Mouse (Mus musculus) testis, postnatal 14 days (tissue): Measurements from ENCODE around the gene Neu4.
"Not testable (repeated sequence)": the region's sequence is repeated elsewhere in the genome, so short reads cannot be mapped to it uniquely, and the experiment has no call there.

Experiments
- DNase-seq: peaks from one replicate; pipeline ENCODE4 v3.0.0; 2021; ENCODE audit warnings: low spot score

Neu4 gene

GRCm38 (mm10) chr1:94020151-94020550 lies at the start of gene Neu4:
Gene Neu4 (plus strand): TSS chr1:94020451.
- no peak for DNase-seq

GRCm38 (mm10) chr1:93970797-93971196 lies 49.5 kb upstream of the Neu4 start:
- not testable (repeated sequence) for DNase-seq

GRCm38 (mm10) chr1:93975764-93976163 lies 44.5 kb upstream of the Neu4 start:
- not testable (repeated sequence) for DNase-seq

DNA sequence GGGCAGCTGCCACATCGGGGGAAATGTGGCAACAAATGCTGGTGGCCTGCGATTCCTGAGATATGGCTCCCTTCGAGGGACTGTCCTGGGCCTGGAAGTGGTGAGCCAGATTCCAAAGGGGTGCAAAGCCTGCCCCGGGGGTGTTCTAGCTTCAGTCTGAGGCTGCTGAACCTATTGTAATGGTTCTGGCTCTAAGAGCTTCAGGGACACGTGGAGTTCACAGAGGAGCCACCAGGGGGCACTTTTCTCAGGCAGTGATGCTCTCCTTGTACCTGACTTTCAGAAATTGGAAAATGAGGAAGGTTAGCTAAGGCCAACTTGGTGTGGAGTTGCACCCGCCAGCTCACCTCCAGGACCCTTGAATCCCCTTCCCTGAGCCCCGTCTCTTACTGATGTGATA lies 42.0 kb upstream of the Neu4 start:
- not testable (repeated sequence) for DNase-seq

- DNase-seq = not testable (repeated sequence)
Measured at GRCm38 (mm10) chr1:93980932-93981331, 39.3 kb upstream of the Neu4 start.

DNA sequence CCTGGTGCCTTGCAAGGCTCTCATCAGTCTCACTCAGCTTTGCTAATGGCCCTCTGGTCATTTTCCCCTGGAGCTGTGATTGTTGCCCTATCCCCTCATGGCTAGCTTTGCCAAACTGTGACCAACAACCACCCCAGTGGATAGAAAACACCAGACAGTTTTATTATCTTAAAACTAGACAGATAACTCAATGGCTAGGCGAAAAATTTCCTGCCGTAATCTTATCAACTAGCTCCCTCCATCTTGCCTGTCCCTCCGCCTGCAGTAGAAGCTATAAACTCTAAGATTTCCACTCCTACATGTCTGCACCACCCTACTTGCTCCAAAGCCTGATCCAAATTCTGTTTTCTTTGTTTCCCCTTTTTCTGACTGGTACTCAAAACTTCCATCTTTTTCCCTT lies 34.1 kb upstream of the Neu4 start:
- no peak for DNase-seq

DNA sequence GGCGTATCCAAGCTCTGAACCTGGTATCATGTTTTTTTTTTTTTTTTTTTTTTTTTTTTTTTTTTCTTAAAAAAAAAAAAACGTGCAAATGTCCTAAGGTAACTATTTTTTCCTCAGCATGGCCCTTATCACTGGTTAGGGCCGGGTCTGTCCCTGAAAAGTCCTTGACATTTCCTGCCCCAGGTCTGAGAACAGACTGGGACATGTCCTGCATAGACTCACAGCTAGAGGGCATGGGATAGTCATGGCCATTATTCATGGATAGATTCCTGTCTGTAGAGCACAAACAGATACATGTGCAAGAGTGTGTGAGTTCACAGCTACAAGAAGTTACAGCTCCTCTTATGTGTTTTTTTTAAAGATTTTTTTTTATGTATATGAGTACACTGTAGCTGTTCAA lies 31.5 kb upstream of the Neu4 start:
- DNase-seq = no peak

- DNase-seq = not testable (repeated sequence)
Measured at GRCm38 (mm10) chr1:93990209-93990608, 30.0 kb upstream of the Neu4 start, which contains the start of gene Gal3st2c. Gene Gal3st2c (plus strand): TSS chr1:93990509.

DNA sequence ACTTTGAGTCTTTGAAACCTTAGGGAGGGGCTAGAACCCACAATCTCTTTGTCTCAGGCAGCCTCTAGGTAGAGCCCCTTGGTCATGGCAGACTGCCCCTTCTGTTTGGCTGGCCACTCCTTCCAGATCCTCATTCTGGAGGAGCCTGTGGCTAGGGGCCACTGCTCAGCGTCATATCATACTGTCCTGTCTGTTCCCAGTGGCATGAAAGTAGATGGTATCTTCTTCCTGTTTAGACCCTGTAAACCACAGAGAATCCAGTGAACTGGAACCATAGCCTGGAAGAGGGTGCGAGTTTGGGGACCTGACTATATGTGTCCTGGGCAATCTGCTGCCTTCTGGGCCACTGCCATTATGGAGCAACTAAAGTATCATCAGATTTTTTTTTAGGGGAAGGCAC lies 29.2 kb upstream of the Neu4 start:
- not testable (repeated sequence) for DNase-seq

- DNase-seq = not testable (repeated sequence)
Measured at GRCm38 (mm10) chr1:93991491-93991890, 28.8 kb upstream of the Neu4 start.

- no peak for DNase-seq
Measured at GRCm38 (mm10) chr1:94001023-94001422, 19.2 kb upstream of the Neu4 start.

GRCm38 (mm10) chr1:94005954-94006506 lies 14.2 kb upstream of the Neu4 start:
- DNase-seq = not testable (repeated sequence)

- DNase-seq = not testable (repeated sequence)
Measured at GRCm38 (mm10) chr1:94008826-94009225, 11.4 kb upstream of the Neu4 start.

- DNase-seq = no peak
Measured at GRCm38 (mm10) chr1:94011643-94012042, 8.6 kb upstream of the Neu4 start.

GRCm38 (mm10) chr1:94027506-94028108 lies 7.4 kb downstream of the Neu4 start:
- DNase-seq = no peak

- no peak for DNase-seq
Measured at GRCm38 (mm10) chr1:94028741-94029140, 8.5 kb downstream of the Neu4 start.

GRCm38 (mm10) chr1:94033075-94033602 lies 12.9 kb downstream of the Neu4 start:
- DNase-seq = no peak

GRCm38 (mm10) chr1:94034984-94035743 lies 14.9 kb downstream of the Neu4 start:
- DNase-seq = peak; percentile 61

- no peak for DNase-seq
Measured at GRCm38 (mm10) chr1:94040391-94040790, 20.1 kb downstream of the Neu4 start.

DNA sequence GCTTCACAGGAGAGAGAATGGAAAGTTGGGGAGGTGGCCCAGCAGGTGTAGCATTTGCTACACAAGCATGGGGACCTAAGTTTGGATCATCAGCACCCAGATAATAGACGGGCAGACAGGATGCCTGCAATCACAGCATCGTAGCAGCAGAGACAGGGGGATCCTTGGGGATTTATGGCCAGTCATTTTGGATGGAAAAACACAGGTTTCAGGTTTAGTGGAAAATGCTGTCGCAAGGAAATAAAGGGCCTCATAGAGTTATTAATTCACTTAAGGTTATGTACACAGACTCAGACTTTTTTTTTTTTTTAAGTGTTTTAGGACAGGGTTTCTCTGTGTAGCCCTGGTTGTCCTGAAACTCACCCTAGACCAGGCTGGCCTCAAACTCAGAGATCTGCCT lies 25.3 kb downstream of the Neu4 start:
- no peak for DNase-seq

- DNase-seq = no peak
Measured at GRCm38 (mm10) chr1:94046544-94046943, 26.3 kb downstream of the Neu4 start.

DNA sequence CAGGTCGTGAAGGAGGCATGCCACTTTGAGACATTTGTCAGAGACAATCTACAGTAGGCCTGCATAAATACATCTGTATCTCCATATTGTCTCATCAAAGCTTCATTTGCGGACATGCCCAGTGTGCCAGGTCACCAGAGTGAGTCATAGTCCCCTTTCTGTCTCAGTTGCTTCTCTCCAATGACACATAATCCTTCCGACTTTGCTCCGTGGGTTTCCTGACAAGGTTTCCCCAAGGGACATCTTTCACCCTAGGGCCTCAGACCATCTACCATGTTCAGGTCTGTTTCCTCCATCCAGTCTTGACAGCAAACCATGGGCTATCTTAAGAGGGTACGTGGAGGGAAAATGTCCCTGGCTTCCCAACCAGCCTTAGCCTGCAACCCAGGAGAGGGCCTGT lies 30.9 kb downstream of the Neu4 start:
- DNase-seq = no peak

DNA sequence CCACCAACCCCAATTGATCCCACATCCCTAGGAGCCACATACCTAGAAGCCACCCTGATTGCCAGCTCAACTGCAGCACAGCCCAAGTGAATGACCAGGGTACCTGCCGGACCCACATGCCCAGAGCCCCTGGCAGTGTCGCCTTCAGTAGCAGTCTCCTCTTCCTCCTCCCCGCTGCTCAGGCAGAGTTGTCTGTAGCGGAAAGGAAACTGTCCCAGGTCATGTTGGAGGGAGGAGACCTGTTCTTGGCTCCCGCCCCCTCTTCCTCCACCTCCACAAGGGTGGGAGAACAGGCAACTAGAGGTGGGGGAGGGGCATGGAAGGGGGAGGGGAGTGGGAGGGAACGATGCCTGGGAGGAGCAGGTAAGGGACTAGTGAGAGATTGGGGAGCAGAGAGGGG lies 32.1 kb downstream of the Neu4 start, which contains the start of gene Pdcd1:
Gene Pdcd1, minus strand, starts transcription at position 181 of the 400 bp plus-strand sequence.
- DNase-seq = no peak
